Mouse (Mus musculus): ENCODE measurements around the gene Nxn. TPM values are rescaled to one million over a fixed set of nuclear protein-coding genes. Genes with fewer than 3 reads are reported as not detected.

Gene Nxn
- total and polyA plus RNA-seq, 3 experiments: 52.8 to 54.3 (median 53.0) TPM

DNA sequence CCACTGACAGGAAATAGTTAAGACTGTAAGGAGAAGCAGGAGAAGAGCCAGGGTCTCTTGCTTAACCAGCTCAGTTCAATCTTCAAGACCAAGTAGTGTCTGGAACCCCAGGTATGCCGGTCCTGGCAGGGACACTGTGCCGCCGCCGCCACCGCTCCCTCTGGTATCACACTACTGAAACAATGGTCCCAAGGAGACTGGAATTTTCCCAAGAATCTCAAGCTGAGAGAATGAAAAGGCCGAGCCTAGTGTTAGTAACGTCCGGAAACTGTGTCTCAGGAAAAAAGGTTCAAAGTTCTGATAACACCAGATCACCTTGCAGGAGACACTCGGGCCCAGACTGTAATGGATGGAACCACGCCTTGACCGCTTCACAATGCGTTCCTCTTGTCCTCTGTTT is 41.5 kb downstream of the Nxn start:
- H3K4me1 ChIP-seq (ENCODE audit: control insufficient read depth in 1 of 2, insufficient read depth in 2 of 2, low read length in 2 of 2): no peaks in the 10 kb centered on the region
- no peak overlapping the region for H3K27ac ChIP-seq (ENCODE audit: control insufficient read depth, low read depth, low read length)
- H3K36me3 ChIP-seq (ENCODE audit: control insufficient read depth in 1 of 2, insufficient read depth in 2 of 2, low read length in 2 of 2): no peaks in the 10 kb centered on the region
- H3K9me3 ChIP-seq (replicated peaks; ENCODE audit: insufficient read depth, low read length): no peaks in the 10 kb centered on the region
- no peaks in the 10 kb centered on the region; the same call in 1 of the 2 replicates for H3K79me2 ChIP-seq (ENCODE audit: control insufficient read depth, insufficient read depth, low read length, poor library complexity)
- no peaks in the 10 kb centered on the region for H3K27me3 ChIP-seq (ENCODE audit: control insufficient read depth in 1 of 2, insufficient read depth in 2 of 2, low read length in 2 of 2)
- no peak for TF ChIP-seq MYB (IDR thresholded peaks at IDR 0.05; ENCODE audit: low read depth, low read length)
- TF ChIP-seq CTCF (IDR thresholded peaks at IDR 0.05 in 2 of 3, conservative IDR thresholded peaks at IDR 0.05 in 1 of 3; ENCODE audit: control insufficient read depth in 1 of 3, insufficient read depth in 1 of 3, low read depth in 2 of 3, low read length in 3 of 3, poor library complexity in 1 of 3, severe bottlenecking in 1 of 3): no peak
- TF ChIP-seq JUND (IDR thresholded peaks at IDR 0.05; ENCODE audit: low read depth, low read length): no peak
- TF ChIP-seq HCFC1 (IDR thresholded peaks at IDR 0.05; ENCODE audit: low read depth, low read length): no peak
- TF ChIP-seq ZKSCAN1 (IDR thresholded peaks at IDR 0.05; ENCODE audit: low read depth, low read length): no peak
- TF ChIP-seq POLR2AphosphoS5 (IDR thresholded peaks at IDR 0.05; ENCODE audit: borderline replicate concordance, low read depth, low read length): no peak
- TF ChIP-seq ZMIZ1 (IDR thresholded peaks at IDR 0.05; ENCODE audit: low read depth, low read length): no peak
- no peak for DNase-seq (ENCODE audit: low read depth, low spot score)
- H3K9ac ChIP-seq (ENCODE audit: control insufficient read depth, low read depth, low read length, poor library complexity, severe bottlenecking): no peak overlapping the region
- H3K4me3 ChIP-seq (ENCODE audit: control insufficient read depth in 1 of 2, insufficient read depth in 1 of 2, low read depth in 2 of 2, low read length in 2 of 2): no peak overlapping the region

GRCm38 (mm10) chr11:76356091-76356490 is 42.8 kb downstream of the Nxn start:
- Histone ChIP-seq H3K4me1 (ENCODE audit: control insufficient read depth in 1 of 2, insufficient read depth in 2 of 2, low read length in 2 of 2) (no peaks in the 10 kb centered on the region), H3K9me3 (replicated peaks; ENCODE audit: insufficient read depth, low read length) (no peaks in the 10 kb centered on the region), H3K9ac (ENCODE audit: control insufficient read depth, low read depth, low read length, poor library complexity, severe bottlenecking) (no peak overlapping the region), H3K79me2 (ENCODE audit: control insufficient read depth, insufficient read depth, low read length, poor library complexity) (no peaks in the 10 kb centered on the region; the same call in 1 of the 2 replicates), H3K36me3 (ENCODE audit: control insufficient read depth in 1 of 2, insufficient read depth in 2 of 2, low read length in 2 of 2) (no peaks in the 10 kb centered on the region), H3K4me3 (ENCODE audit: control insufficient read depth in 1 of 2, insufficient read depth in 1 of 2, low read depth in 2 of 2, low read length in 2 of 2) (no peak overlapping the region), H3K27ac (ENCODE audit: control insufficient read depth, low read depth, low read length) (no peak overlapping the region), H3K27me3 (ENCODE audit: control insufficient read depth in 1 of 2, insufficient read depth in 2 of 2, low read length in 2 of 2) (no peaks in the 10 kb centered on the region)
- TF ChIP-seq MAFK (IDR thresholded peaks at IDR 0.05; ENCODE audit: borderline replicate concordance, low read depth, low read length): no peak
- no peak for TF ChIP-seq MYB (IDR thresholded peaks at IDR 0.05; ENCODE audit: low read depth, low read length)
- TF ChIP-seq ETS1 (IDR thresholded peaks at IDR 0.05; ENCODE audit: low read depth, low read length): no peak
- no peak for TF ChIP-seq SMC3 (IDR thresholded peaks at IDR 0.05; ENCODE audit: low read depth, low read length)
- DNase-seq (ENCODE audit: low read depth, low spot score): no peak

- Histone ChIP-seq H3K9me3 (replicated peaks; ENCODE audit: insufficient read depth, low read length) (no peaks in the 10 kb centered on the region), H3K9ac (ENCODE audit: control insufficient read depth, low read depth, low read length, poor library complexity, severe bottlenecking) (no peak overlapping the region), H3K36me3 (ENCODE audit: control insufficient read depth in 1 of 2, insufficient read depth in 2 of 2, low read length in 2 of 2) (no peaks in the 10 kb centered on the region), H3K4me1 (ENCODE audit: control insufficient read depth in 1 of 2, insufficient read depth in 2 of 2, low read length in 2 of 2) (no peaks in the 10 kb centered on the region), H3K79me2 (ENCODE audit: control insufficient read depth, insufficient read depth, low read length, poor library complexity) (no peaks in the 10 kb centered on the region; the same call in 1 of the 2 replicates), H3K27me3 (ENCODE audit: control insufficient read depth in 1 of 2, insufficient read depth in 2 of 2, low read length in 2 of 2) (no peaks in the 10 kb centered on the region), H3K4me3 (ENCODE audit: control insufficient read depth in 1 of 2, insufficient read depth in 1 of 2, low read depth in 2 of 2, low read length in 2 of 2) (no peak overlapping the region), H3K27ac (ENCODE audit: control insufficient read depth, low read depth, low read length) (no peak overlapping the region)
- DNase-seq (ENCODE audit: low read depth, low spot score): no peak
- TF ChIP-seq NRF1 (IDR thresholded peaks at IDR 0.05; ENCODE audit: insufficient read depth, low read depth, low read length, poor library complexity, severe bottlenecking) (no peak), MAX (IDR thresholded peaks at IDR 0.05; ENCODE audit: low read length) (no peak), UBTF (IDR thresholded peaks at IDR 0.05; ENCODE audit: borderline replicate concordance, insufficient read depth, low read depth, low read length) (no peak), JUND (IDR thresholded peaks at IDR 0.05; ENCODE audit: low read depth, low read length) (no peak), MAFK (IDR thresholded peaks at IDR 0.05; ENCODE audit: borderline replicate concordance, low read depth, low read length) (no peak), CHD2 (IDR thresholded peaks at IDR 0.05; ENCODE audit: low read length) (no peak), TCF12 (IDR thresholded peaks at IDR 0.05; ENCODE audit: low read depth, low read length) (no peak), RAD21 (IDR thresholded peaks at IDR 0.05; ENCODE audit: low read depth, low read length) (no peak), MEF2A (IDR thresholded peaks at IDR 0.05; ENCODE audit: extremely low read depth, insufficient replicate concordance, low read depth, low read length, poor library complexity, severe bottlenecking) (no peak), MYB (IDR thresholded peaks at IDR 0.05; ENCODE audit: low read depth, low read length) (no peak), POLR2A (IDR thresholded peaks at IDR 0.05; ENCODE audit: control insufficient read depth in 1 of 2, insufficient read depth in 1 of 2, low read depth in 1 of 2, low read length in 2 of 2, poor library complexity in 1 of 2) (no peak), E2F4 (IDR thresholded peaks at IDR 0.05; ENCODE audit: borderline replicate concordance, low read depth, low read length) (no peak), HCFC1 (IDR thresholded peaks at IDR 0.05; ENCODE audit: low read depth, low read length) (no peak), CHD1 (IDR thresholded peaks at IDR 0.05; ENCODE audit: low read depth, low read length) (no peak), ZC3H11A (IDR thresholded peaks at IDR 0.05; ENCODE audit: low read depth, low read length) (no peak), MXI1 (IDR thresholded peaks at IDR 0.05; ENCODE audit: low read depth, low read length) (no peak), USF1 (IDR thresholded peaks at IDR 0.05; ENCODE audit: low read depth, low read length) (no peak), EP300 (IDR thresholded peaks at IDR 0.05; ENCODE audit: low read depth in 1 of 2, low read length in 2 of 2) (no peak), BHLHE40 (IDR thresholded peaks at IDR 0.05; ENCODE audit: borderline replicate concordance, low read depth, low read length) (no peak), ZNF384 (IDR thresholded peaks at IDR 0.05; ENCODE audit: low read depth, low read length) (no peak)
Observed at GRCm38 (mm10) chr11:76355425-76355824, 43.5 kb downstream of the Nxn start.
